Mouse (Mus musculus) heart, adult 9 months (tissue): Measurements from ENCODE around the gene Angpt4.

Source experiments
- DNase-seq, 2 experiments: peaks; one replicate each; pipeline ENCODE4 v3.0.0; 2022; ENCODE audit warnings: low spot score in 2 of 2

The Angpt4 gene

DNA sequence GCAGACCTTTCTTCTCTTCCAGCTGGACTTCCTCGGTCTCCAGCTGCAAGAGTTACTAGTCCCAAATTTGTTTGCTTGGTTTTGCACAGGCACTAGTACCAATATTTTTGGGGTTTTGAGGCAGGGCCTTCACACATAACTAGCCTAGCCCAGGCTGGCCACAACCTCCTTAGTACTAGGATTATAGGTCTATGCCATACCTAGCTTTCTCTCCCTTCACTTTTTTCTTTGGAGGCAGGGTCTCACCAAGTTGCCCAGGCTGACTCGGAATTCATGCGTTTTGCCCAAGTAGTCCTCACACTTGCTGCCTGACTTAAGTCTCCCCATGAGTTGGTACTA lies 69.3 kb downstream of the Angpt4 start:
- no peak for DNase-seq

- no peak for DNase-seq
Observed at GRCm38 (mm10) chr2:151981268-151981667, 70.3 kb downstream of the Angpt4 start.

DNA sequence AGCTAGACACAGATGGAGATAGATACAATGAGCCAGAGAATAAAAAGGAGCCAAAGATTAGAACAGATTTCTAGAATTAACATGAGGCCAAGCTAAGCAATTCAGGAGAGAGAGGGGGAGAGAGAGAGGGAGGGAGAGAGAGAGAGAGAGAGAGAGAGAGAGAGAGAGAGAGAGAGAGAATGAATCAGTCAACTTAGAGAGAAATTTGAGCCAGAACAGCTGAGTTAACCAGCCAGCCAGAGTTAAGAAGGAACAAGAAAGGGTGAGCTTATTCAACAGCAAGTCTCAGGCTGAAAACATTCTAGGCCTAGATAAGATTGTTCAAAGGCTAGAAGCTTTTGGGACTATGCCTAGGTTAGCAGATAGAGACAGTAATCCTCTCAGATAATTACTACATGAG lies 71.5 kb downstream of the Angpt4 start:
- no peak for DNase-seq

GRCm38 (mm10) chr2:151984019-151984418 lies 73.0 kb downstream of the Angpt4 start:
- DNase-seq, result no peak

- DNase-seq, result peak in 1 of 2 experiments; percentile 50
Observed at GRCm38 (mm10) chr2:151985426-151986172, 74.6 kb downstream of the Angpt4 start.

DNA sequence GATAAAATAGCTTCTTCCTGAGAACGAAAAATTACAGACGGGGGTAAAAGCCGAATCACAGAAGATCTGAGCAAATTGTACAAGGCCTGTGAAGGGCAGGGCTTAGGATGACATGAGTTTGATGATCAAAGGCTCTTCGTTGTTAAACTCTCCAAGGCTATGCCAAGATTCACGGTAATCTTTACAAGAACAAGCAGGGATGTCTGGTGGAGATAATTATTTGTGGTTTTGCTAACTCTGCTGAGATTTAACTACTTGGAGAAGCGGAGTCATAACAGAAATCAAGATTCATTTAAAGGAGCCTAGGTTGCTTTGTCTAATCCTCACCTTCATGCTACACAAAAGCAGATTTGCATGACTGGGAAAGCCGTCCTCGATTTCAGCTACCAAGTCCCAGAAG lies 75.9 kb downstream of the Angpt4 start:
- DNase-seq, result no peak

GRCm38 (mm10) chr2:151988978-151989377 lies 78.0 kb downstream of the Angpt4 start:
- no peak for DNase-seq

- DNase-seq, result no peak
Observed at GRCm38 (mm10) chr2:151990985-151991394, 80.0 kb downstream of the Angpt4 start.

- DNase-seq, result no peak
Observed at GRCm38 (mm10) chr2:151991446-151991845, 80.4 kb downstream of the Angpt4 start.

GRCm38 (mm10) chr2:151994350-151995122 lies 83.5 kb downstream of the Angpt4 start:
- DNase-seq, result peak; percentile 61 to 80
